18 mouse cellular contexts compared by ENCODE assay signal in the genomic region with DNA sequence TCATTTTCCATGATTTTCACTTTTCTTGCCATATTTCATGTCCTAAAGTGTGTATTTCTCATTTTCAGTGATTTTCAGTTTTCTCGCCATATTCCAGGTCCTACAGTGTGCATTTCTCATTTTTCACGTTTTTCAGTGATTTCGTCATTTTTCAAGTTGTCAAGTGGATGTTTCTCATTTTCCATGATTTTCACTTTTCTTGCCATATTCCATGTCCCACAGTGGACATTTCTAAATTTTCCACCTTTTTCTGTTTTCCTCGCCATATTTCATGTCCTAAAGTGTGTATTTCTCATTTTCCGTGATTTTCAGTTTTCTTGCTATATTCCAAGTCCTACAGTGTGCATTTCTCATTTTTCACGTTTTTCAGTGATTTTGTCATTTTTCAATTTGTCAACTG. TPM values are rescaled to one million over a fixed set of nuclear protein-coding genes. Genes with fewer than 3 reads are reported as not detected.
"Had no signal": no experiment of that assay in that cellular context is flagged by ENCODE, and none has a peak within 500 bp of the region (broad histone marks: within the 10 kb centered on the region; RNA-seq: fewer than 3 reads in every experiment).

No protein-coding gene starts in this region.

RNA-seq across cellular contexts. Expression of a gene that starts 0.4 kb away (rescaled TPM):
- total RNA-seq: layer of hippocampus, postnatal 36 days; left cerebral cortex, adult 8-10 months; left cerebral cortex, postnatal 25 days had no signal
- polyA plus RNA-seq: intestine, embryonic 15.5 days; kidney, embryonic 15.5 days; limb, embryonic 11.5 days; limb, embryonic 15.5 days; liver, embryonic 12.5 days; liver, postnatal 0 days; lung, embryonic 15.5 days; midbrain, embryonic 10.5 days; midbrain, embryonic 14.5 days; myocyte; neural tube, embryonic 11.5 days; neural tube, embryonic 15.5 days; small intestine, adult 2 months; stomach, postnatal 0 days; thymus, adult 2 months had no signal

RNA-seq across cellular contexts. Expression of a gene that starts 1.3 kb away (rescaled TPM):
- total RNA-seq: left cerebral cortex, postnatal 25 days had no signal
- polyA plus RNA-seq: intestine, embryonic 15.5 days; kidney, embryonic 15.5 days; limb, embryonic 11.5 days; liver, embryonic 12.5 days; liver, postnatal 0 days; lung, embryonic 15.5 days; midbrain, embryonic 10.5 days; myocyte; neural tube, embryonic 11.5 days; small intestine, adult 2 months; stomach, postnatal 0 days; thymus, adult 2 months had no signal

RNA-seq across cellular contexts. Expression of a gene that starts 3.0 kb away (rescaled TPM):
- total RNA-seq: layer of hippocampus, postnatal 36 days; left cerebral cortex, postnatal 25 days had no signal
- polyA plus RNA-seq: intestine, embryonic 15.5 days; limb, embryonic 11.5 days; limb, embryonic 15.5 days; liver, embryonic 12.5 days; liver, postnatal 0 days; midbrain, embryonic 10.5 days; midbrain, embryonic 14.5 days; myocyte; neural tube, embryonic 11.5 days; small intestine, adult 2 months; stomach, postnatal 0 days; thymus, adult 2 months had no signal

RNA-seq across cellular contexts. Expression of a gene that starts 7.5 kb away (rescaled TPM):
- polyA plus RNA-seq: limb, embryonic 11.5 days; liver, embryonic 12.5 days; midbrain, embryonic 10.5 days; myocyte; neural tube, embryonic 15.5 days; small intestine, adult 2 months had no signal

RNA-seq across cellular contexts. Expression of a gene that starts 9.3 kb away (rescaled TPM):
- total RNA-seq: layer of hippocampus, postnatal 36 days; left cerebral cortex, postnatal 25 days had no signal
- polyA plus RNA-seq: intestine, embryonic 15.5 days; limb, embryonic 11.5 days; liver, embryonic 12.5 days; liver, postnatal 0 days; midbrain, embryonic 10.5 days; myocyte; small intestine, adult 2 months; thymus, adult 2 months had no signal
